Mouse (Mus musculus): ENCODE data around the gene Tnfaip2. TPM values are rescaled to one million over a fixed set of nuclear protein-coding genes. Genes with fewer than 3 reads are reported as not detected.

Gene Tnfaip2
- polyA plus RNA-seq, 1 experiment, result 46.4 TPM

DNA sequence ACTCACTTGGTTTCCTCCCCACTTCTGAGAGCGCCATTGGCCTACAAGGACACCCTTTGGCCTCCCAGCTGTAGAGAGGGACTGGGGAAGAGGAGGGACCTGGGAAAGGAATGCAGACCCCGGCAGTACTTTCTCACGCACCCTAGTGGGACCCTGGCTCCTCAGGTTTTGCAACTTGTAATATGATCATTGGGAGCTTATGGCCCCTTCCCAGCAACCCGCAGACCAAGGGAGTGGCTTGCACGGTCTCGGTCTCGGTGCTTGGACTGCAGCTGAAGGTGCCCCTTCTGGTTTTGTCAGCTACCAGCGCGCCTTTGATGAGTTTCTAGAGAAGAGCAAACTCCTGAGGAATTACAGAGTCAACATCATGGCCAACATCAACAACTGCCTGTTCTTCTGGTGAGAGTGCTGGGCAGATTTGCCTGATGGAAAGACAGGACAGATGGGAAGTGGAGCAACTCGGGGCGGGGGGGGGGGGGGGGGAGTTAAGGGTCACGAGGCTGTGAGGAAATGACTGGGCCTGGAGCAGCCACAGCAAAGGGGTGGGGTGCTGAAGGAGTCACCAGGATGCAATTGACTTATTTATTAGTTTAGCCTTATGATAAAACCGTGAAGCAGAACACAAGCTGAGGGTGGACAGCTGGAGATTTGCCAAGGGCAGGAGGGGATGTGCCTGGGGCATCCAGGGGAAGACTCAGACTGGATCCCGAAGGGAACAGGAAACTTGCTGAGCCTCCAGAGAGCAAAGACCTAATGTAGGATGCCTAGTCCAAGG, 6.8 kb downstream of the Tnfaip2 start:
- no peaks in the 10 kb centered on the region for H3K4me1 ChIP-seq (ENCODE audit: control insufficient read depth, insufficient read depth, insufficient read length)
- H3K36me3 ChIP-seq (ENCODE audit: control insufficient read depth, insufficient read depth, low read length), result no peaks in the 10 kb centered on the region
- no peaks in the 10 kb centered on the region; the same call in 1 of the 2 replicates for H3K27me3 ChIP-seq (ENCODE audit: control insufficient read depth, insufficient read depth, low read length)
- H3K27ac ChIP-seq (ENCODE audit: insufficient read depth, low read length), result no peak overlapping the region
- no peak for TF ChIP-seq CTCF (IDR thresholded peaks at IDR 0.05; ENCODE audit: extremely low read depth, insufficient read depth, insufficient read length, insufficient replicate concordance)
- no peak for TF ChIP-seq POLR2A (IDR thresholded peaks at IDR 0.05; ENCODE audit: low read depth, low read length)
- no peak overlapping the region for H3K4me3 ChIP-seq (ENCODE audit: extremely low read depth, insufficient read depth, insufficient read length)
- DNase-seq (ENCODE audit: low read depth in 1 of 2, low spot score in 2 of 2), result no peak
- 71% methylated on average over 13 of the region's 14 CpGs for WGBS

GRCm38 (mm10) chr12:111450359-111450758, 8.1 kb downstream of the Tnfaip2 start:
- no peaks in the 10 kb centered on the region; the same call in 1 of the 2 replicates for H3K27me3 ChIP-seq (ENCODE audit: control insufficient read depth, insufficient read depth, low read length)
- no peak overlapping the region for H3K4me3 ChIP-seq (ENCODE audit: extremely low read depth, insufficient read depth, insufficient read length)
- 70% methylated on average over 6 of the region's 6 CpGs for WGBS
- TF ChIP-seq POLR2A (IDR thresholded peaks at IDR 0.05; ENCODE audit: low read depth, low read length), result no peak
- TF ChIP-seq CTCF (IDR thresholded peaks at IDR 0.05; ENCODE audit: extremely low read depth, insufficient read depth, insufficient read length, insufficient replicate concordance), result no peak
- no peaks in the 10 kb centered on the region for H3K36me3 ChIP-seq (ENCODE audit: control insufficient read depth, insufficient read depth, low read length)
- no peak for DNase-seq (ENCODE audit: low read depth in 1 of 2, low spot score in 2 of 2)
- no peak overlapping the region for H3K27ac ChIP-seq (ENCODE audit: insufficient read depth, low read length)
- H3K4me1 ChIP-seq (ENCODE audit: control insufficient read depth, insufficient read depth, insufficient read length), result no peaks in the 10 kb centered on the region

DNA sequence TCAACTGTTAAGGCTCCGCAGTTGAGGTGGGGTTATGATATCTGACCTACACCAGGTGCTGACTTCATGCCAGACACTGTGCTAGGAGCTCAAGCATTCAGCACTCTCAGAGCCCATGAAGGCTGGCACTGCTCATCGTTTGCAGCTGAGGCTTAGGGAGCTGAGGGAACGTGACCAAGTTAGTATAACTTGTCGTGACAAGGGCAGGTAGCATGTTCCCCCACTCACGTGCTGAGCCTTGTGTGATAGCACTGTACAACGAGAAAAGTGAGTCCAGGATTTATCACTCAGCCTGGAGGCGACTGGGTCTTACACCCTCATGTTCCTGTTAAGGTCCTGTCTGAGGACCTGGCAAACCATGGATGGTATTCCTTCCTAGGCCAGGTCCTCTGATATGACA, 9.3 kb downstream of the Tnfaip2 start:
- TF ChIP-seq POLR2A (IDR thresholded peaks at IDR 0.05; ENCODE audit: low read depth, low read length), result no peak
- no peak for TF ChIP-seq CTCF (IDR thresholded peaks at IDR 0.05; ENCODE audit: extremely low read depth, insufficient read depth, insufficient read length, insufficient replicate concordance)
- Histone ChIP-seq H3K36me3 (ENCODE audit: control insufficient read depth, insufficient read depth, low read length) (no peaks in the 10 kb centered on the region), H3K27ac (ENCODE audit: insufficient read depth, low read length) (no peak overlapping the region), H3K4me1 (ENCODE audit: control insufficient read depth, insufficient read depth, insufficient read length) (no peaks in the 10 kb centered on the region), H3K4me3 (ENCODE audit: extremely low read depth, insufficient read depth, insufficient read length) (no peak overlapping the region), H3K27me3 (ENCODE audit: control insufficient read depth, insufficient read depth, low read length) (no peaks in the 10 kb centered on the region)
- 91% methylated on average over 7 of the region's 7 CpGs for WGBS
- DNase-seq (ENCODE audit: low read depth in 1 of 2, low spot score in 2 of 2), result no peak

DNA sequence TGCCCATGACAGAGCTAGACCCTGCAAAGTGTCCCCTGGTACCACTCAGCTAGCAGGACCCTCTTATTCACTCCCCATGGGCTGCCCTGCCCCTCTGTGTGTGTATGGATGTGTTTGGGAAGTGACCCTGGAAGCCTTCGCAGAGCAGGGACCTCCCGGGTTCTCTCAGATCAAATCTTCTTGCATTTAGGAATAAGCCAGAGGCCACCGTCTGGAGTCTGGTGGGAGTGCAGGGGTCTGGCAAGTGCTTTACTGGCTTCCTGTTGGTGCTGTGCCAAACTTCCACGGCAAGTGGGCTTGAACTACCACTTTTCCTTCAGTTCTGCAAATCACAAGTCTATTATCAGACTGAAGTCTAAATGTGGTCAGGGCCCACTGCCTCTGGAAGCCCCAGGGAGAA, 11.8 kb downstream of the Tnfaip2 start:
- no peak for TF ChIP-seq POLR2A (IDR thresholded peaks at IDR 0.05; ENCODE audit: low read depth, low read length)
- no peak for TF ChIP-seq CTCF (IDR thresholded peaks at IDR 0.05; ENCODE audit: extremely low read depth, insufficient read depth, insufficient read length, insufficient replicate concordance)
- Histone ChIP-seq H3K36me3 (ENCODE audit: control insufficient read depth, insufficient read depth, low read length) (no peaks in the 10 kb centered on the region), H3K27ac (ENCODE audit: insufficient read depth, low read length) (no peak overlapping the region), H3K27me3 (ENCODE audit: control insufficient read depth, insufficient read depth, low read length) (no peaks in the 10 kb centered on the region), H3K4me1 (ENCODE audit: control insufficient read depth, insufficient read depth, insufficient read length) (no peaks in the 10 kb centered on the region), H3K4me3 (ENCODE audit: extremely low read depth, insufficient read depth, insufficient read length) (no peak overlapping the region)
- DNase-seq (ENCODE audit: low read depth in 1 of 2, low spot score in 2 of 2), result no peak
- WGBS, result 26% methylated on average over 4 of the region's 4 CpGs

DNA sequence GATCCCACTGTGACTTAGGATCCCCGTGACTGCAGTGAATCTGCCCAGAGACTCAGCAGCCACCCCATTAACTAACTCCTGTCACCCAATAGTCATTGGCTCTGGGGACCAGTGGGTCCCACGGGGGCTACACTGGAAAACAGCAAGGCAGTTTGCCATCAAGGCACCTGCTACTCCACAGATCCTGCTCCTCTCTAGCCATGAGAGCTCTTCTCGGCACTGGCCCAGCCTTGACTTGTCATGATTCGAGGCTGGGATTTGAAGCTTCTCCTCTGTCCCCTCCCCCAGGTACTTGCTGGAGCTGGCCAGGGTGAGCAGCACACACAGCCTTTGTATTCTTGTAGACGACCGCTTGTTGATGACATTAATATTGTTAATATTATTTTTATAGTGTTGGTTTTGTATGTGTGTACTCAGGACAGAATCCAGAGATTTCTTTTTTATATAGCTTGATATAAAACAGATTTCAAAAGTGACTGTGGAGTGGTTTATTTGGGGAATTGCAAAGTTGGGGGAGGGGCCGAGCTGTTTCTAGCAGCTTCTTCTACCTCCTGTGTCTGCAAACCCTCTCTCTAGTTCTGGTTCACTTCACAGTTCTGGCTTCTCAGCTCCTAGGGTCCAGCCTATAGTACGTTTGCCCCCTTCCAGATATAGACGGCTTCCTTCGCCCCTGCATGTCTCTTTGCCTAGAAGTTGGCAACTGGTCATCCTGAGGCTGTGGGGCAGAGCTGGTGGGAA, 12.4 kb downstream of the Tnfaip2 start:
- Histone ChIP-seq H3K4me3 (ENCODE audit: extremely low read depth, insufficient read depth, insufficient read length) (no peak overlapping the region), H3K27me3 (ENCODE audit: control insufficient read depth, insufficient read depth, low read length) (no peaks in the 10 kb centered on the region), H3K4me1 (ENCODE audit: control insufficient read depth, insufficient read depth, insufficient read length) (no peaks in the 10 kb centered on the region), H3K27ac (ENCODE audit: insufficient read depth, low read length) (no peak overlapping the region), H3K36me3 (ENCODE audit: control insufficient read depth, insufficient read depth, low read length) (no peaks in the 10 kb centered on the region)
- no peak for DNase-seq (ENCODE audit: low read depth in 1 of 2, low spot score in 2 of 2)
- TF ChIP-seq CTCF (IDR thresholded peaks at IDR 0.05; ENCODE audit: extremely low read depth, insufficient read depth, insufficient read length, insufficient replicate concordance), result no peak
- no peak for TF ChIP-seq POLR2A (IDR thresholded peaks at IDR 0.05; ENCODE audit: low read depth, low read length)
- 58% methylated on average over 10 of the region's 10 CpGs for WGBS

DNA sequence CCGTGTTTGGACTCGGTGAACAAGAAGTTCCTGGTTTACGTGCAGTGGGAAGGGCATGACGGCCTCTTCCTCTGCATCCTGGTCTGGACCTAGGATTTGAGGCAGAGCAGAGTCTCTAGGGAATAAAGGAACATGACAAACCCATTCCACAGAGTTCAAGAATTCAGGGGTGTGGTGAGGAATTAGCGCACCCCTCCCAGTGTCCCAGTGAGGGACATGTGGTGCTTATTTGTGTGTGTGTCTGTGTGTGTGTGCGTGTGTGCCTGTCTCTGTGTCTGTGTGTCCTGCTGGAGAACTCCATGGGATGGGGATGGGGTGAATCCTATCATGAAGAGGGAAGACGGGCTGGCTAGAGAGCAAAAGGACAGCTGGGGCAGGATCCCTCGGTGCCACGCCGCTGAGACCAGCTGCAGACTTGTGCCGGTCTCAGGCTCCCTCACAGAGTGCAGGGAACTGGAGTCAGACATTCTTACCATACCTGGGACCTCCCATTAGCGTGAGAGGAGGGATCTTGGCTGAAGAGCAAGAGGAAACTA, 13.1 kb downstream of the Tnfaip2 start:
- H3K4me3 ChIP-seq (ENCODE audit: extremely low read depth, insufficient read depth, insufficient read length), result no peak overlapping the region
- no peaks in the 10 kb centered on the region for H3K4me1 ChIP-seq (ENCODE audit: control insufficient read depth, insufficient read depth, insufficient read length)
- H3K36me3 ChIP-seq (ENCODE audit: control insufficient read depth, insufficient read depth, low read length), result no peaks in the 10 kb centered on the region
- TF ChIP-seq CTCF (IDR thresholded peaks at IDR 0.05; ENCODE audit: extremely low read depth, insufficient read depth, insufficient read length, insufficient replicate concordance) (no peak), POLR2A (IDR thresholded peaks at IDR 0.05; ENCODE audit: low read depth, low read length) (no peak)
- no peak for DNase-seq (ENCODE audit: low read depth in 1 of 2, low spot score in 2 of 2)
- WGBS, result 83% methylated on average over 12 of the region's 12 CpGs
- H3K27me3 ChIP-seq (ENCODE audit: control insufficient read depth, insufficient read depth, low read length), result no peaks in the 10 kb centered on the region
- H3K27ac ChIP-seq (ENCODE audit: insufficient read depth, low read length), result no peak overlapping the region

Measured in spleen, adult 2 months (tissue).